8 mouse cellular contexts compared by ENCODE assay signal in genomic region chr12:55446366-55446745, GRCm38 (mm10). TPM values are rescaled to one million over a fixed set of nuclear protein-coding genes. Genes with fewer than 3 reads are reported as not detected.
DNase-seq lines count a peak whose midpoint lies in the region; ATAC-seq and TF ChIP-seq lines count a peak whose summit lies in the region.

No protein-coding gene starts in this region.

- H3K27me3 ChIP-seq in heart, embryonic 13.5 days (replicated peaks), result no peaks in the 10 kb centered on the region
- H3K27me3 ChIP-seq in E14TG2a.4 (ENCODE audit: insufficient read depth, low read length), result peaks cover 2% of the 10 kb centered on the region; the same call in 1 of the 2 replicates
- H3K27me3 ChIP-seq in forebrain, embryonic 14.5 days (replicated peaks; ENCODE audit: control insufficient read depth, insufficient read depth, low read length), result no peaks in the 10 kb centered on the region
- 0 out of 2 replicates have a peak, but pooled peaks cover 10% of the 10 kb centered on the region for H3K27me3 ChIP-seq in liver, embryonic 15.5 days

- peak overlapping the region; percentile 25 for H3K9ac ChIP-seq in heart, embryonic 13.5 days
- H3K9ac ChIP-seq in forebrain, embryonic 14.5 days (ENCODE audit: low read length), result peak overlapping the region; percentile 35; the same call in 1 of the 2 replicates
- H3K9ac ChIP-seq in liver, embryonic 15.5 days, result no peak overlapping the region

- H3K4me3 ChIP-seq in heart, embryonic 13.5 days, result no peak overlapping the region
- H3K4me3 ChIP-seq in E14TG2a.4 (replicated peaks; ENCODE audit: low read length), result peak overlapping the region; percentile 52
- H3K4me3 ChIP-seq in forebrain, embryonic 14.5 days (ENCODE audit: low read depth, low read length), result no peak overlapping the region
- H3K4me3 ChIP-seq in liver, embryonic 15.5 days (replicated peaks), result no peak overlapping the region

- no peak for TF ChIP-seq CTCF in E14TG2a.4 (conservative IDR thresholded peaks at IDR 0.05; ENCODE audit: low read length)

- H3K36me3 ChIP-seq in heart, embryonic 13.5 days, result no peaks in the 10 kb centered on the region
- no peaks in the 10 kb centered on the region for H3K36me3 ChIP-seq in E14TG2a.4 (ENCODE audit: insufficient read depth, low read length)
- no peaks in the 10 kb centered on the region for H3K36me3 ChIP-seq in forebrain, embryonic 14.5 days (ENCODE audit: control insufficient read depth, insufficient read depth, low read length)
- H3K36me3 ChIP-seq in liver, embryonic 15.5 days (replicated peaks), result no peaks in the 10 kb centered on the region

- H3K9me3 ChIP-seq in heart, embryonic 13.5 days, result no peaks in the 10 kb centered on the region
- H3K9me3 ChIP-seq in E14TG2a.4 (ENCODE audit: low read length), result no peaks in the 10 kb centered on the region
- no peaks in the 10 kb centered on the region for H3K9me3 ChIP-seq in forebrain, embryonic 14.5 days (replicated peaks; ENCODE audit: control insufficient read depth, low read length)
- H3K9me3 ChIP-seq in liver, embryonic 15.5 days (replicated peaks), result no peaks in the 10 kb centered on the region

- peak overlapping the region; percentile 95 for H3K27ac ChIP-seq in heart, embryonic 13.5 days (replicated peaks)
- H3K27ac ChIP-seq in forebrain, embryonic 14.5 days (ENCODE audit: low read depth, low read length), result peak overlapping the region; percentile 76
- H3K27ac ChIP-seq in liver, embryonic 15.5 days (replicated peaks), result peak overlapping the region; percentile 68

- peaks cover 62% of the 10 kb centered on the region for H3K4me1 ChIP-seq in heart, embryonic 13.5 days
- peaks cover 66% of the 10 kb centered on the region for H3K4me1 ChIP-seq in E14TG2a.4 (replicated peaks; ENCODE audit: low read depth, low read length)
- peaks cover 16% of the 10 kb centered on the region for H3K4me1 ChIP-seq in forebrain, embryonic 14.5 days (ENCODE audit: control insufficient read depth, insufficient read depth, low read length)
- H3K4me1 ChIP-seq in liver, embryonic 15.5 days (replicated peaks), result peaks cover 24% of the 10 kb centered on the region

- no peak for DNase-seq in heart, postnatal 25 days (ENCODE audit: low spot score)
- no peak for DNase-seq in forebrain, embryonic 14.5 days (ENCODE audit: low spot score)
- DNase-seq in right cerebral cortex, postnatal 25 days, result no peak
- DNase-seq in left cerebral cortex, postnatal 36 days (ENCODE audit: low spot score in 2 of 2), result no peak

- intact Hi-C loops in heart, postnatal 25 days (cut with DNase I), result loop anchor here (2.0 kb wide), 1 partner anchor 16 kb away; no protein-coding TSS in a partner anchor
- intact Hi-C loops in left cerebral cortex, postnatal 36 days (cut with DNase I), result loop anchor here (5.0 kb wide), 1 partner anchor 46 kb away; the partner anchor contains the start of gene Nfkbia

- H3K4me2 ChIP-seq in heart, embryonic 13.5 days, result peak overlapping the region; percentile 29; the same call in 1 of the 2 replicates
- H3K4me2 ChIP-seq in forebrain, embryonic 14.5 days (ENCODE audit: low read length), result no peak overlapping the region
- no peak overlapping the region for H3K4me2 ChIP-seq in liver, embryonic 15.5 days

- WGBS in heart, embryonic 13.5 days, result 78% methylated on average over 4 of the region's 4 CpGs
- 74% methylated on average over 4 of the region's 4 CpGs for WGBS in forebrain, embryonic 14.5 days
- 69% methylated on average over 4 of the region's 4 CpGs for WGBS in liver, embryonic 15.5 days (ENCODE audit: insufficient replicate concordance)

- no peak for ATAC-seq in heart, embryonic 13.5 days (ENCODE audit: extremely low read depth, insufficient number of reproducible peaks, low FRiP score, low TSS enrichment)
- ATAC-seq in forebrain, embryonic 14.5 days, result no peak
- 0 out of 2 replicates have a peak, but pooled peaks have one; percentile 5 for ATAC-seq in liver, embryonic 15.5 days (ENCODE audit: insufficient read depth)
- ATAC-seq in granulocyte monocyte progenitor cell, adult 5-6 weeks (replicated peaks; ENCODE audit: poor library complexity, severe bottlenecking), result no peak

RNA-seq across cellular contexts. Expression of gene Nfkbia, which starts 46.1 kb away (rescaled TPM):
- polyA plus RNA-seq in heart, embryonic 13.5 days (2015; fragmentation: Nextera tagmentation; extraction: Ambion mirVana), result 47.0 and 56.0 TPM in 2 replicates
- 10 to 100 TPM; 40.8 to 42.7 TPM for total RNA-seq in heart, postnatal 25 days (2021)
- polyA plus RNA-seq in forebrain, embryonic 14.5 days (2014; fragmentation: Nextera tagmentation; extraction: Ambion mirVana), result 40.0 and 49.7 TPM in 2 replicates
- 22.9 and 24.4 TPM in 2 replicates for polyA plus RNA-seq in liver, embryonic 15.5 days (2015; fragmentation: Nextera tagmentation; extraction: Ambion mirVana)
- 10 to 100 TPM; 27.5 to 33.9 TPM for total RNA-seq in left cerebral cortex, postnatal 36 days (2021)
- total RNA-seq in granulocyte monocyte progenitor cell, adult 5-6 weeks (2014; fragmentation: Nextera tagmentation), result 7.5 and 15.3 TPM in 2 replicates
- total RNA-seq in granulocyte monocyte progenitor cell, adult 5-6 weeks (2017), result 65.5 and 75.3 TPM in 2 replicates
